Mouse (Mus musculus): Measurements from ENCODE around the gene Pla2g4a.
"Not testable (repeated sequence)": the region's sequence is repeated elsewhere in the genome, so short reads cannot be mapped to it uniquely, and the experiment has no call there.

Pla2g4a gene

DNA sequence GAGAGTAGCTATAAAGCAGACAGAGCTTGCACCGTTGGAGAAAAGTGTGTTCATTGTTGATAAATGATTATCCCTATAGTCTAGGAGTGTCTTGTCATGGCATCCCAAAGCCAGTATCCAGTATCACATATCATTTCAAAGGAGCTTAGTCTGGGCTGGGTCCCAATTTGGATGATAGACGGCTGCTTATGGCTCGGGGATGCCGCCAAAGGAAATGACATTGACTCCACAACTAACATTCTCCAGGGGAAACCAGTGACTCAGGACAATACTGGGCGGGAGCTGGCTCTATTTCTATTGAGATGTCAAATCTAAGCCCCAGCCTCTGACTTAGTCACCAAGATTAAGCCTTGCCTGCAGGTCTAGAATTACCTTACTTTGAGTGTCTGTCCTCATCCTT lies 31.9 kb downstream of the Pla2g4a start:
- CTCF ChIA-PET, result no interaction called here

DNA sequence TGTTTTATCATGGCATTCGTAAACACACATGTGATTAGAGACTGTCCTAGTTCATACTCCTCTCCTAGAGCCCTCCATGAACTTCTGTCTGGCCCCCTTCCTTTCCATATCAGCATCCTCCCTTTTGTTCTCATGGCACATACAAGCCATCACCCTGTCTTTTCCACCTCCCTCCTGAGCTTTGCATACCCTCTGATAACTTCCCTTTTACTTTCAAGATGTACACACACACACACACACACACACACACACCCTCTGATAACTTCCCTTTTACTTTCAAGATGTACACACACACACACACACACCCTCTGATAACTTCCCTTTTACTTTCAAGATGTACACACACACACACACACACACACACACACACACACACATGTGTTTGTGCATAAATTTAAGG lies 37.4 kb downstream of the Pla2g4a start:
- CTCF ChIA-PET, result not testable (repeated sequence)

DNA sequence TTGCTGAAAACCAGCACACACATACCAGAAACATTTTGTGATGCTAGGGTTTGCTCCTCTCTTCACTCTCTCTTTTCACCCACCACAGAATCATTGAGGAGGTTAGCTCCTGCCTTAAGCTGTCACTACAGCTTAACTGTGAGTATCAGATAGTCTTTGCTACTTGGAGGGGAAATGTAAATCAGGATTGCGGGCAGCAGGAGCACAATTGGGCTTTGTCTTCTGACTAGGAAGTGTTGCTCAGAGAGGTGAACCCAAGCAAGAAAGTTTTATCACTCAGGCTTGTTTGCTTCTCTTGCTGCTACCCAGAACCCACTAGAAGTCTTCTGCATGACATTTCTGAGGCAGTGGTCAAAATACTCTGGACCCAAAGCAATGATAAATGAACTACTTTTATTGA lies 38.9 kb downstream of the Pla2g4a start:
- CTCF ChIA-PET, result no interaction called here

DNA sequence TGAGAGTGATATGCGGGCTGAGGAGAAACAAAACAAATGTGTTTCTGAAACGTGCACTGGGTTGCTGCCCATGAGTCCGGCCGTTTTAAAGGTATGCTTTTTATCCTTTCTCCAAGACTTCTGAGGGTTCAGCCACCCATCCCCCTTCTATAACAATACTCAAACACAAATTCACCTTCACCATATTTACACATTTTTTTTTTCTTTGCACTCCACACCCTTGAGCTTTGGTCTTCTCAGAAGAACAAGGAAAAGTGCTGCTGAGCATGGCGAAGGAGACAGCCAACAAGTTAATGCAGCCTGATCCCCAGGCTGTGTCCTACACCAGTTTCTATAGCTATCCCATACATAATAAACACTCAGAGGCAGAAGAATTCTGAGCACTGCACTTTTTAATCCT lies 39.8 kb downstream of the Pla2g4a start:
- CTCF ChIA-PET, result no interaction called here

DNA sequence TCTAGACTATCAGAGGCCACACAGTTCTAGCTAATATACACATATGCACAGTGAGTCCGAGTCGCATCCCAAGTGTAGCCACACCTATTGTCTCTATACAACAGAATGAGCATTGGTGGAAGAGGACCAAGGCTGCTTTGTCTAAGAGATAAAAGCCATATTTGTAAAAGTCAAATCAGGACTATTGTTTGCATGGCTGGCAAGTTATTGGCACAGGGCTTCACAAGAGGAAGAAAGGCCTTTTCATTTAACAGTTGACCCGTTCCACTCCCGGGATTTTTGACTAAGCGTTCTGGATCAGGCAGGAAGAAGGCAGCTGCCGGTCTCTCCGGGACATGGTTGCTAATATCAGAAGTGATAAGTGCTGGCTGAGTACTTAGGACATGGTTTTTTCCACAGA lies 41.8 kb downstream of the Pla2g4a start:
- CTCF ChIA-PET, result interaction anchor here (0.6 kb wide), 1 partner anchor 289 kb away, joined by 8 read pairs; no protein-coding TSS in a partner anchor

DNA sequence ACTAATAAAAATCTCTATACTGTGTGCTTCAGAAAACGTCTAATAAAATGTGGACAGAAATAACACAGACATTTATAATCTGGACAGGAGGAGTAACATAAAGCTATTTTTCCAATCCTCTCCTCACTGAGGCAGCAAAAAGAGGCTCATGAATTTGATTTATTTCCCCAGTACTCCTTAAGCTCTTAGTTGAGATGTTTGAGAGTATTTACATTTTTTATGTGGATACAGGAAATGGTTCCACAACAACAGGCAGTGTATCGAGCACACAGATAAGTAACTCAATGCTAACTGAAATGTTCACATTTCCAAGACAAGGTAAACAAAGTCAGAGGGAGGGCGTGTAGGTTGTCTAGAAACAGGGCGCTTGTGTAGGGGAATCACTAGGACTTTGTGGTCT lies 48.1 kb downstream of the Pla2g4a start:
- CTCF ChIA-PET, result no interaction called here

DNA sequence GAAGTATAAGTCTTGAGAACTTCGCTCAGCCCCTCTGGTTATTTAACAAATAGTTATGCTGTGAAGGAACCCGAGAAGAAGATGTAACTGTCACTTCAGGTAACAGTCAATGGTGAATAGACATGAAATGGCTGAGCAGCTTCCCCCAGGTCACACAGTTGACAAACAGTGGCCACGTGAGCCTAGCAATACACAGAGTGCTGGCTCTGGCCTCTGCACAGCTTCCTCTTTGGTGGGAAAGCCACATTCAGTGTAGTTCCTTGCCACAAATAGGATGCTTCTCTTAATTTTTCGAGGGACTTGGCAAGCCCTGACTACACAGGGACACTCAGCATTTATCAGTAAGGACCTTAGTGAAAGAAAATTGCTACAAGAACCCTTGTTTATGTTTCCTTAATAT lies 50.0 kb downstream of the Pla2g4a start:
- CTCF ChIA-PET, result no interaction called here

DNA sequence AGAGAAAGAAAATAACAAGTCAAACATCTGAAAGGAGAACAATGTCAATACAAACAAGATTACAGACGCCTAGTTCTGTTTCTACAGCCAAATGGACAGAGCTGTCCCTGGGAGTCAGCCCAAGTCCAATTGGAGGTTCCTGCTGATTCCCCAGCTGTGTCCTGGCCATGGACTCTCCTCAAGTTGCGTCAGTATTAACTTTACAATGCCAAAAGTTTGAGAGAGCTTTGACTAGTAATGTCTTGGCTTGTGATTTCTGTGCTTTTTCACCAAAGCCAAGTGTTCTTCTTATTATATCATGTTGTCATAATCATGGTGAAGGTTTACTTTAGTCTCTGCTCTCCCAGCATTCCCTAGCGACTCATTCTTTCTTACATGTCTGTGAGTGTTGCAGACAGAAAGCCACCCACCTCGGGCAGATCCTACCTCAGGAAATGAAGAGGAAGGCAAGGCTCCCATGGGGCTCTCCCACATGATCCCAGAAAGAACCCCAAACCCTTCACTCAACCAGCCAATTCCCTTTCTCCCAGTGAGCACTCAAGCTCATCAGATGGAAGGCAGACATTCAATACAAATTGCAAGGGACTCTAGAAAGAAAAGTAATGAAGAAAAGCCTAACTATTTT lies 63.0 kb downstream of the Pla2g4a start:
- CTCF ChIA-PET, result no interaction called here

DNA sequence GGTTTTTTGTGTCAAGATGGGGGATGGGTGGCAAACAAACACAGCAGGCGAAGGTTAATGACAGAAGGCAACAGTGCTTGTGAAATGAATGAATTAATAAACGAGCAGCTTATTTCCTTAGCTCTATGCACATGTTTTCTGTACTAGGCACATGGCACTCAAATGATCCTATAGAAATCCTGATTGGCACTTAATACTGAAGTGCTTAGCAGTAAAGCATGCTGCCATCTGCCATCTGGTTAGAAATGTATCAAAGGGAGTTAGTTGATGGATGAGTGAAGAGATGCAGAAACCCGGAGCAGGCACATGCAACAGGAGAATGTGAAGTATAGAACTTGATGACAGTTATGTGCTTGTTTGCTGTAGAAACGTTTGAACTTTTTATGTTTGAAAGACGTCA lies 64.5 kb downstream of the Pla2g4a start:
- CTCF ChIA-PET, result no interaction called here

DNA sequence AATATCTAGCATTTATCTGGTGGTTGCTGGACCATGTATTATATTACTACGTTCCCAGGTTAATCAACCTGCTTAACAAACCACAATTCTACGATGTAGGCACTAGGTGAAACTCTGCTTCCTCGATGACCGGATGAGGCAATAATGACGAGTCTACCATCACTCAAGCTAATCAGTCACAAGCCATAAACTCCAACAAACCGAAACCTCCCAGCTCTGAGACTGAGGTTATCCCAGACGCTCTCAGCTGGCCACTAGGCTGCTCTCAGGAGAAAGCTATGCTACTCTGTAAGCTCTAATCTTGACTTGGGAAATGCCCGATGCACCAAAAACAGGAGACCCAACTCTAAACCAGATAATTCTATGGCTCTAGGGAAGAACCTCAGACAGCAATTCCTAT lies 66.2 kb downstream of the Pla2g4a start:
- CTCF ChIA-PET, result no interaction called here

DNA sequence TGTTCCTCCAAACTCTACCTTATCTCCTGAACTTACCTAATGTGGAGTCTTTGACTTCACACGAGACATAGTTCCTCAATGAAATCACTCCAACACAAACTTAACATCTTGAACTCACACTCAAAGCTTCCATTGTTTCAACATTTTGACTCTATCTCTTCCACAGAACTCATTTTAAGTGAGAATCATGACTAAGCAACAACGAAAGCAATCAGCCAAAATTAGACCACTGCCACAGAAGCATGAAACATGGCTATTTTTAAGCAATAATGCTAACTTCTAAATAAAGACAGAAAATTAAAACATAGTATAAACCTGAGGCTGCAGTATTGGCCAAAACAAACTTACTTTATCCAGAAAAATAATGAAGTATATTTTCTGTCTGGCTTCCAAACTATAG lies 67.2 kb downstream of the Pla2g4a start:
- CTCF ChIA-PET, result no interaction called here

DNA sequence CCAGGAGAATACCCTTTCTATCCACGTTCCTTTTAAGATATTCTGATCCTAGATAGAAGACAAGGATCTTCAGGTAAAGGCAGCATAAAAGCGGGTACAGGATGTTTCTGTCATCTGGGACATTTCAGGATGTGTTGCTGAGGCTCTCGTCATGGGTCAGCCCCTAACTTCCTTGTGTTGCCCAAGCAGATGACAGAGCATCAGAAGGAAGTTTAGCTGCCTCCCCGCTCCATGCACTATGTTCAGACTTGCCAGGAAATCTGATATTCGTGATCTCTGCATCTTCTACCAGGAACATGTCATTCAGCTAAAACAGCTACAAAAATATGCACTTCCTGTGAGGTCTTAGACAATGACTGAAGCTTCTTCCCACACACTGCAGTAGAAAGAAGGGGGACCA lies 70.0 kb downstream of the Pla2g4a start:
- CTCF ChIA-PET, result no interaction called here

DNA sequence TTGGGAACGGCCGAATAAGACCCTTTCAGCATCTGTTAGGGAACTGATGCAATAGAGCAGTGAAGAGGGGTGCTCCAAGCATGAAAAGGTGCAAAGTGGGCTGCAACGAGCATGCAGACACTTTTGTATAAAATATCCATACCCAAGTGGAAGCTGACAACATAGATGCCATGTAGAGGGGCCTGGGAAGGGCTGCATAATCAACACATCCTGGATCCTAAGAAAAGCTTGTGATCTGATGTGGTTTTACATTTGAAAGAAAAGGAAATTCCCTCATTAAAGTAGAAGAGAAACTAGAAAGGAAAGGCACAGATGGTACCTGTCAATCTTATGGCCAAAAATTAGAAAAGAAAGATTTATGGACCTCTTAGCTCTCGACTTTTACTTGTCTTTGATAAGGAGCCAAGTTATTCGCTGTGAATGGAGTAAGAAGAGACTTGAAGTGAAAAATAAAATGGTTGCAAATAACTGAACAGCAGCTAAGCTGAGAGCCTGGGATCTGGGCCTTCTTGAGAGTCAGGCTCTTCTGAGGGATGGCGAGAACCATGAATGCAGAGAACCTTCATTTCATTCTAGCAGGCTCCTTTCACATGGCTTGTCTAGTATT lies 78.6 kb downstream of the Pla2g4a start:
- CTCF ChIA-PET, result no interaction called here

DNA sequence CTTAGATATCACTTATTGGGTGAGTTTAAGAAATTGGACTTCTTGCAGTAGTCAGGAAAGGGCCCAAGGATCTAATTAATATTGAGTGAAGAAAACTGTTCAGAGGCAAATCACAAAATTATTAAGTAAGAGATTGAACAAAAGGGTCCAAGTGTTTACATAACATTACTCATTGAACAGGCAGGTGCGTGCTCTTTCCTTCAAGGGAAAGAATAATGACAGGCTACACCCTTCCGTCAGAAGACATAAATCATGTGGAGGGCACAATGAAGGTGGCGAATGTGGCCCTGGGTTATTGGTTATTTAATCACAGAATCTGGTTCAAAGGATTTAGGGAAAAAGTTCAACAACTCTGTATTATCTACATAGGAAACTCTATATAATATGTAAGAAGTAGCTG lies 82.9 kb downstream of the Pla2g4a start:
- CTCF ChIA-PET, result no interaction called here

DNA sequence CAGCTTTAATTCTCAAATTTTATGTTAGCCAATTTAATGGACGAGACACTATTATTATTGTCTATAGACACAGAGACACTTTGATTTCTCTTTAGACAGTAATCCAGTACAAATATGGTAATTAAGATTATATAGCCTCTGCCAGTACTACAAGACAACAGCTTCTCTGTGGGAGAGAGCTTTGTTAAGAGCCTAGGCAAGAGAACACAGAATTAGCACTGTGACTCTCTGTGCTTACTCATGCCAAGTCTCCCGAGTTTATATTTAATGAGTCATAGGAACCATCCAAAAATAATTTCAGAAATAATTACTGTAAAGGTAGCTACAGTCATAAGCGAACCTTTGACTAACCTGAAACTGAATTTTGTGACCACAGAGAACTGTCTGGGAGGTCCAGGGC lies 84.6 kb downstream of the Pla2g4a start:
- CTCF ChIA-PET, result no interaction called here

DNA sequence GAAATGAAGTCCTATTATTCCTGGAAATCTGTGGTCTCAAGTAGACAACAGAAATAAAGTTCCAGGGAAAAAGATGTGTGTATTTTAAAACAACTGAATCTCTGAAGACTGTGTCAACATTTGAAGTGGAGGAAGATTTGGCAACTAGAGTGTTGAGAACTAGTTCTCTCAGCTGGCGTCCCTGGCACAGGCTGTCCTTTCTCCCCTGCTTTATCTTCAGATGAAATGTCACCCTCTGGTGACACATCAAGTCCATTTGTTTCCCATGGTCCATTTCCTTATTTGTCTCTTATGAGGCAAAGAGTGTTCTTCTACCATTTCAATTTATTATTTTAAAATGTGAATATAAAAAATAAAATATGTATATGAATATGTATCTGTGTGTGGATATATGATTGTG lies 89.5 kb downstream of the Pla2g4a start:
- CTCF ChIA-PET, result no interaction called here

DNA sequence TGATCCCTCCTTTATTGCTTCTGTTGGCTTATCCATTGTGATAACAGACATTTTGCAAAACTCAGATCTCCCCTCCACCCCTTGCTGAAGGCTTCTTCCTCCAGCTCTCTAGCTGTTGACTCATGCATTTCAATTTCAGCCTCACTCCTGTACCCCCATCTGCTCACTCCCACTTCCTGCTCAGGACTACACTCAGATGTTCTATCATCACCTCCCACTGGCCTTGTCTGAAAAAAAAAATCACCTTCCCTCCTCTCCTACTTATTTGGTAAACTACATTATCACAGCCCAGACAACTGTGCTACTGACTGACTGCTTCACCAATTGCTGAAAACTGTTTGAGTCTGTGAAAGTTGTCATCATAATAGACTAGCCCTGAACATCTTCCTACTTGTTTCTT lies 93.8 kb downstream of the Pla2g4a start:
- CTCF ChIA-PET, result interaction anchor here (0.7 kb wide), 1 partner anchor 532 kb away, joined by 3 read pairs; no protein-coding TSS in a partner anchor

DNA sequence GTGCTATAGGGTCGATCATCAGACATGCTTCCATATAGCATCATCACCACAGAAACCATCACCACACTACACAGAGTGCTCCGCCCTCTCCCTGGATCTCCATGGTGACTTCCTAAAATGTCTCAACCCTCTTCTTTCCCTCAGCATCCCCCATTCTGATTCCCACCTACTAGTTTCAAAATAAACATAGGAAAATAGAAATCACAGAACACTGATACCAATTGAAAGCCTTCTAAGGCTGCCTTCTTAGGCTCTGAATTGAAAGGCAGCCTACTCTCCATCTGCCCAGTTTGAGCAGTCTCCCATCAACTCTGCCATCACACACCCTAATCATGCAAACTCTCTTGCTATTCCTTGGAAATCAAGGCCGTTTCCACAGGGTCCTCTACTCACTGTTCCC lies 94.9 kb downstream of the Pla2g4a start:
- CTCF ChIA-PET, result no interaction called here

DNA sequence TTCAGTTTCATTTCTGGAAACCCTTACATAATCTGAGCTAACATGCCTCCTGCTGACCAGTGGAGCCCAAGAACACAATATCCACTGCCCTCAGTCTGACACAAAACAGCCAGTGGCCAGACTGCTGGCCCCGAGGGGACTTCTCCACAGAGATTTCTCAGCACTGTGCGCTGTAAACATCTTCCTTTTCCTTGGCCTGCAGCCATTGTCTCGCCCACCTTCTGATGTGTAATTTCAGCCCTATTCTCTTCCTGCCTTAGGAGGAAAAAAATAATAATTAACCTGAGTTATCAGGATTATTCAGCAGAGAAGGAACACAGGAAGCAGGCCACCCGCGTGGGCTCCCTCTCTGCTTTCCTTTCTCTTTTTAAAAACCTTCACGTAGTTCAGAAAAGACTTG lies 98.3 kb downstream of the Pla2g4a start:
- CTCF ChIA-PET, result no interaction called here

DNA sequence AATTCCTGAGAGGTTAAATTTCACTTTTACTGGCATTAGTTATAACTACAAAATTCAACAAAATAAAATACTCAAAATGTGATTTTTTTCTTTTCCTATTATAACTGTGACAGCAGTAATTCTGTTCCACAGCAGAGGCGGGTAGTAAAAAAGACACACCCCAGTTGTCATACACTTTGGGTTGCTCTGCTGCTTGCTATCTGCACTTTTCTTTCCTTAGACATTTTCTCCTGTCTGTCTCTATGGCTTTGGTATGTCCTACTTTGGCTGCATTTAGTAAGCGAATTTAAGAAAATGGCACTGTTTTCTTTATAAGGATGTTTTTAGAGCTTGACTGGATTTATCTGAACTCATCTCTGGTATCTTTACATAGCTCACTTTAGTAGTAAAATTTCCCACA lies 98.9 kb downstream of the Pla2g4a start:
- CTCF ChIA-PET, result no interaction called here

DNA sequence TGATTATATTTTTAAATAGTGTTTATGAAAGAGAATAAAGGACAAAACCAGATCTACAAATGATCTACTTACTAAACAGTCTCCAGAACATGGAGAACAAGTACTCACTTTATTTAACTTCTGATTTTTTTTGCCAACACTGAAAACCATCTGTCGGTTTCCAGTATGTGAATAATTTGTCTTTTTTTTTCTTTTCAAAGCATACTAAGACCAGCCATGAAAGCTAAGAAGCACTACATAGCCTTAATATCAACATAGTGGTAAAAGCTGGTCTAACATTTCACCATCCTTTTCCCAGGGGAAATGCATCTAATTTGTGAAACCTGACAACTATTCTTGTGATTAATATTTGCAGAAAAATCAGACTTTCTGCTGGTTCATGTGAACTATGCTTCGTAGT lies 99.5 kb downstream of the Pla2g4a start:
- CTCF ChIA-PET, result no interaction called here

DNA sequence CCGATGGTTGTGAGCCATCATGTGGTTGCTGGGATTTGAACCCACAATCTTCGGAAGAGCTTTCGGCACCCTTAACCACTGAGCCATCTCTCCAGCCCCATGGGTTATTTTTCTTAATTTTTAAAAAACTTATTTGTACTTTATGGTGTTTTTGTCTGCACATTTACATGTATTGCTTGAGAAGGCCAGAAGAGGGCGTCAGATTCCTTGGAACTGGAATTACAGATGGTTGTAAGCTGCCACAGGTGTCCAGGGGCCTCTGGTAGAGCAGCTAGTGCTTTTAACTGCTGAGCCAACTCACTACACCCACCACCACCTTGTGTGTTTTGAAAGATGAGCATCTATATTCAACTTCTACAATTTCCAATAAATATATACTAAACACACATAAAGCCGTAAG lies 102.4 kb downstream of the Pla2g4a start:
- CTCF ChIA-PET, result no interaction called here

DNA sequence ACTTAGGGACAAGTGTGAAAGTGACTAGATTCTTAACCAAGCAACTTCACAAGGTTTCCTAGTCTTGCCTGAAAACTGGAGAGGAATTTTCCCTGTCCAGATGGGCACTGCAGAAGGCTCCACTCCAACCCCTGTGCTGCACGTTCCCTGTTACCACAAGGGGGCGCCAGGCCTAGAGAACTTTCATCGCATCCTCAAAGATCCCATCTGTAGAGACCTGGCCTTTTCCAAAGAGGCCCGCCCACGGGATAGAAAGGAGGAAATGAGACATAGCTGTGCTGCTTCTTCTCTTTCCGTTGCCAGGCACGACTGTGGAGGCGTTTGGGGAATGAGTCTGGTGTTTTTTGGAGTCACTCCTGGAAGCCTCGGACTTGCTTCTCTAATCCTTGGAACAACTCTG lies 104.4 kb downstream of the Pla2g4a start:
- CTCF ChIA-PET, result no interaction called here

DNA sequence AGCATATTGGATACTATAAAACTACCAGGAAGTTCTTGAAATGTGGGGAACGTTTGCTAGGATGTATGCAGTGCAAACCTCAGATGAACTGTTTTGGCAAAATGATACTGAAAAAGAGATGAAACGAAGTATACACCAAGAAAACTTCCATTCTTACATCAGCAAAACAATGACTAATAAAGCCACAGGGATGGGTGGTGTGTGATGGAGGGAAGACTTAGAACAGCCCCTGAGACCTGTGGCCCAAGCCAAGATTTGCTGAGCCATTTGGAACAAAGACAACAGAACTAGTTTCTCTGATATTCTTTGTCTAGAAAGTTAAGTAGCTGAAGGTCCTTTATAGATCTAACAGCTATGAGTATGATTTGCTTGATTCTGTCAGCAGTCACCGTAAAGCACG lies 105.5 kb downstream of the Pla2g4a start:
- CTCF ChIA-PET, result no interaction called here

DNA sequence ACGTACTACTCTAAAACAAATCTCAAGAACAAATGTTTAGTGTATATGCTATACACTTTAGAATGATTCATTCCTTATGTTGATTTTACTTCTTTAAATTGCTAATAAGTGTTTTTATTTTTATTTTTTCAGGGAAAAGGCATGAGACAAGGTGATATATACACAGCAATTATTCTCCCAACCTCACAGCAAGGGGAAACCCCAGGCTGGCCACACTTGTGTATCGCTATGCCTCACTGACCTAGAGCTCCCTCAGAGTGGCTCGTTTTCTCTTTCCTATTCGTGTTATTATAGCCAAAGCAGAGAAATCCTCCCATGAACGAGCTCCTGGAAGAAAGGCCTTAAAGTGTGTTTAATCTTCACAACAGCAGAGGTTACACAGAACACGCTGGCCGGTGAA lies 106.2 kb downstream of the Pla2g4a start:
- CTCF ChIA-PET, result no interaction called here
